Mouse (Mus musculus): ENCODE measurements around the gene 1700022I11Rik. TPM values are rescaled to one million over a fixed set of nuclear protein-coding genes. Genes with fewer than 3 reads are reported as not detected.

1700022I11Rik gene
- polyA plus RNA-seq, 1 experiment from 2014 or later: 0.24 TPM

DNA sequence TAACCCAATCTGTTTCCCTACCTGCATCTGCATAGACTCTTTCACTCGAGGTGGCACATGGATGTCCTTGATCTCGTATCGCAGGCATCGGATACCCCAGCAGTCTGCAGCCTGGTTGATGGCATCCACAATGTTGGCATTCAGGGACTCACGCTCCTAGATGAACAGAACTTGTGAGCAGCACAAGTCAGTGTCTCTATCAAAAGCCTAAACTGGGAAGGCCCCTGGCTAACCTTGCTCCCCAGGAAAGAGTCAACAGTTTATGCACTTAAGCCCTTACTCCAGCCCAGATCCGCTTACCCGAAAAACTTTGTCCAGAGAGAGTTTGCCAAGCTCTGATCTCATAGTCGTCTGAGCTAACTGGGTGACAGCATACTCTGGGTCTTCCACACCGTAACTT, 60.3 kb downstream of the 1700022I11Rik start:
- H3K4me3 ChIP-seq (ENCODE audit: inconsistent target): no peak overlapping the region
- 91% methylated on average over 9 of the region's 9 CpGs for WGBS (ENCODE audit: missing documents)
- no peak overlapping the region for H3K27ac ChIP-seq

DNA sequence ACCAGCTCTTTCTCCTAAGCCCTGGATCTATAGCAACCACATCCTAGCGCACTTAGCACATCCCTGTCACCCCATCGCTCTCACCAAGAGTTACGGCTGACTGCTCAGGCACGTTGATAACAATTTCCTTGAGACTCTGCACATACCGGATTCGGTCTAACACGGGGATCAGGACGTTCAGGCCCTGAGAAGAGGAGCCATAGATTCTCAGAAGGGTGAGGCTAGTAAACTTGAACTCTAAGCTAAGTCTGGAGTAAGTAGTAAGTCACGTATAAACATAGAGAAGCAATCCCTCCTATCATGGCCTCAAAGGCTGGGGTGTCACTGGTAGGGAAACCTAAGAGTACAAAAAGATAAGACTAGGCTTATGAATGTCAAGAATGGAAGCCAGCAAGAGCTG, 60.9 kb downstream of the 1700022I11Rik start:
- peak overlapping the region; percentile 87 for H3K4me3 ChIP-seq (ENCODE audit: inconsistent target)
- WGBS (ENCODE audit: missing documents): 84% methylated on average over 9 of the region's 9 CpGs
- peak overlapping the region; percentile 65 for H3K27ac ChIP-seq
- H3K79me2 ChIP-seq (ENCODE audit: inconsistent target): peaks cover 6% of the 10 kb centered on the region; the same call in 1 of the 2 replicates
- H3K36me3 ChIP-seq (ENCODE audit: inconsistent target): peaks cover 36% of the 10 kb centered on the region

More for the DNA sequence above, 60.3 kb downstream of the 1700022I11Rik start:
- peaks cover 33% of the 10 kb centered on the region for H3K36me3 ChIP-seq (ENCODE audit: inconsistent target)
- H3K79me2 ChIP-seq (ENCODE audit: inconsistent target): peaks cover 6% of the 10 kb centered on the region; the same call in 1 of the 2 replicates

DNA sequence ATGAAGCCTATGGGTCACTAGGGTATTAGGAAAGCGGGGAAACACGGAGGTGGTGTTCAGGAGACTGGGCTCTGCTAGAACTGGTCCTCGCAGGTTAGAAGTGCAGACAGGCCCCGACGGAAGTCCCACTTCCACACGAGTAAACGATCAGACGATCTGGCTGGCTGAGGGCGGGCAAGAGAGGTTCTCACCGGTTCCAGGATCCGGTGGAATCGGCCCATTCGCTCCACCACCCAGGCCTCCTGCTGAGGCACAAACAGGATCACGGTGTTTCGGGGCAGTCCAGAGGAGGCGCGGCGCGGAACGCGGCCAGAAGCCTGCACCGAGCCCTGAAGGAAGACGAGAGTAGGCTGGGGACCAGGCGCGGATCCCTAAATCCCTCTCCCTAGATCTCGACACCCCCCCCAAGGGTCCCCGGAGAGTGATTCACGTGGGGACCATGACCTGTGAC, 61.4 kb downstream of the 1700022I11Rik start:
- Histone ChIP-seq H3K79me2 (ENCODE audit: inconsistent target) (peaks cover 6% of the 10 kb centered on the region; the same call in 1 of the 2 replicates), H3K36me3 (ENCODE audit: inconsistent target) (peaks cover 40% of the 10 kb centered on the region), H3K27ac (peak overlapping the region; percentile 65), H3K4me3 (ENCODE audit: inconsistent target) (peak overlapping the region; percentile 87)
- WGBS (ENCODE audit: missing documents): 3% methylated on average over 27 of the region's 28 CpGs

DNA sequence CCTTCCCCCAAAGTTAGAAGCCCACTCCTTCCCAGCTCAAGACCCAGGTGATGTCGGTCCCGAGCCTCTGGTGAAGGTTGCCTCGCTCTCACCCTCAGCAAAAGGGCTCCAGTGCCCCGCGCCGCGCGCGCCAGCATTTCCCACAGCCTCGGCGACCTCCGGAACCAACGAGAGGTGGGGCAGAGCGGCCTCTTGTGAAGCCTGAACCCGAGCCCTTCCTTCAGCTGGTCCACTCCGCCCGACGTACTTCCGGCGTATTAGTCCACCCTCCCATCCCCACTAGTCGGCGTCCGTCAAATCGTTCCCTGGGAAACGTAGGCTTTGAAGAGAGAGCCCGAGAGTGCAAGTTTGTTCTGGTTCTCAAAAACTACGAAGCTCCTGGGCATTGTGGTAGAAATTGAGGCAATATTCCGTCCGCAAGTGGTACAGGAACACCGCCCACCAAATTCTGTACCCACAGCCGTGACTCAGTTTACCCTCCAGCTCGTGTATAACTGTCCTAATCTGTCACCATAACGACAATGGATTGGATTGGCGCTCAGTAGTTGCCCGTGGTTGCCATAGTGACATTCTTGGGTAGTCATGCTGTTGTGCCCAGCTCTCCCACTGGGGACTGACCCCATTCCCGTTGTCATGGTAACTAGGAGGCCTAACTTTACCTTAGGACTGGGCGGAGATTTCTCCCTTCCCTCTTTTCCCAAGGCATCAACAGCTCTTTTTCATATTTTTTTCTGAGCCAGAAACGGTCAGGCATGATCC, 62.0 kb downstream of the 1700022I11Rik start, which contains the start of gene Stoml2:
Stoml2 (minus strand) TSS at position 474 of the 759 bp plus-strand sequence.
- peaks cover 46% of the 10 kb centered on the region for H3K36me3 ChIP-seq (ENCODE audit: inconsistent target)

DNA sequence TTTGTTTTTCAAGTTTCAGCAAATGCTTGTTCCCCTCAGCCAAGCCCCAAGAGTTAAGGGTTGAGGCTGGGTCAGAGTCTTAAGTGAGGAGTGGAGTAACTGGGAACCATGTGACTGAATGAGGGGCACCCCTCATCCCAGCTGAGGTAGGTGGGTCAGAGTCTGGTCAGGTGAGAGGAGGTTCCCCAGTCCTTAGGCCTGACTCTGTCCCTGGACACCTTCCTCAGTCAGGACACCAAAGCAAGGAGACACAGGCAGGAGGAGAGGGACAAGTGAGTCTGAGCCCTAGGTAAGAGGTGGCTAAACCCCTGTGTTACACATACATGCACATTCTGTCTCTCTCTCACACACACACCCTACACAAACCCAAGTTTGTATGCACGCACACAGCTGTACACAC, 63.1 kb downstream of the 1700022I11Rik start:
- Histone ChIP-seq H3K36me3 (ENCODE audit: inconsistent target) (peaks cover 50% of the 10 kb centered on the region), H3K4me3 (ENCODE audit: inconsistent target) (no peak overlapping the region), H3K79me2 (ENCODE audit: inconsistent target) (peaks cover 22% of the 10 kb centered on the region), H3K27ac (no peak overlapping the region)
- 100% methylated on average over 1 of the region's 1 CpGs for WGBS (ENCODE audit: missing documents)

More for the DNA sequence above, 62.0 kb downstream of the 1700022I11Rik start, which contains the start of gene Stoml2:
- Histone ChIP-seq H3K79me2 (ENCODE audit: inconsistent target) (peaks cover 11% of the 10 kb centered on the region; the same call in 1 of the 2 replicates), H3K27ac (peak within 1 kb of the TSS; percentile 65), H3K4me3 (ENCODE audit: inconsistent target) (peak within 1 kb of the TSS; percentile 87)
- WGBS (ENCODE audit: missing documents): 3% methylated on average over 33 of the region's 38 CpGs

Other genes with a start within 250 kb of the 1700022I11Rik start
- gene 4930578G10Rik, start 234.1 kb upstream of the 1700022I11Rik start, polyA plus RNA-seq (2018): not detected in 3 replicates
- not detected in 3 replicates for gene Ccl19, start 213.0 kb upstream of the 1700022I11Rik start, polyA plus RNA-seq (2018)
- not detected in 3 replicates for gene Ccl21a, start 195.6 kb upstream of the 1700022I11Rik start, polyA plus RNA-seq (2018)
- gene Fam205a1, start 115.7 kb upstream of the 1700022I11Rik start, polyA plus RNA-seq (2018): not detected in 3 replicates
- not detected in 3 replicates for gene Gm12394, start 112.8 kb upstream of the 1700022I11Rik start, polyA plus RNA-seq (2018)
- gene Fam205c, start 95.4 kb upstream of the 1700022I11Rik start, polyA plus RNA-seq (2018): not detected in 3 replicates
- 0.12 to 0.16 TPM in 2 of 3 replicates, not detected in the other for gene Phf24, start 52.9 kb upstream of the 1700022I11Rik start, polyA plus RNA-seq (2018)
- gene Dnajb5, start 19.8 kb upstream of the 1700022I11Rik start, polyA plus RNA-seq (2018): 7.1 to 8.8 TPM (median 7.8 TPM) in 3 replicates
- 191 to 290 TPM (median 215 TPM) in 3 replicates for gene Vcp, start 30.9 kb downstream of the 1700022I11Rik start, polyA plus RNA-seq (2018)
- gene Fancg, start 40.9 kb downstream of the 1700022I11Rik start, polyA plus RNA-seq (2018): 4.6 to 9.0 TPM (median 7.8 TPM) in 3 replicates
- gene Pigo, start 56.2 kb downstream of the 1700022I11Rik start, polyA plus RNA-seq (2018): 2.5 to 5.6 TPM (median 4.2 TPM) in 3 replicates
- gene Stoml2, start 62.1 kb downstream of the 1700022I11Rik start, polyA plus RNA-seq (2018): 35.0 to 52.0 TPM (median 48.6 TPM) in 3 replicates
- gene Fam214b, start 76.6 kb downstream of the 1700022I11Rik start, polyA plus RNA-seq (2018): 31.7 to 44.7 TPM (median 36.4 TPM) in 3 replicates
- 0.18 to 0.37 TPM (median 0.36 TPM) in 3 replicates for gene Unc13b, start 89.3 kb downstream of the 1700022I11Rik start, polyA plus RNA-seq (2018)